Mouse (Mus musculus) ovary, adult 10 weeks (tissue): ENCODE results near the gene Serpinb5. TPM values are rescaled to one million over a fixed set of nuclear protein-coding genes. Genes with fewer than 3 reads are reported as not detected.

Source experiments
- polyA plus RNA-seq: library from polyadenylated mRNA; stranded (reverse); fragments of 350-450 nt; fragmentation: Illumina TruSeq; extraction: RNeasy Lipid Tissue Mini Kit (QIAGEN cat#74804); gene quantifications from one replicate; pipeline ENCODE4 v1.2.3, GENCODE M21; 2014

Gene Serpinb5
- 0.88 TPM for polyA plus RNA-seq

DNA sequence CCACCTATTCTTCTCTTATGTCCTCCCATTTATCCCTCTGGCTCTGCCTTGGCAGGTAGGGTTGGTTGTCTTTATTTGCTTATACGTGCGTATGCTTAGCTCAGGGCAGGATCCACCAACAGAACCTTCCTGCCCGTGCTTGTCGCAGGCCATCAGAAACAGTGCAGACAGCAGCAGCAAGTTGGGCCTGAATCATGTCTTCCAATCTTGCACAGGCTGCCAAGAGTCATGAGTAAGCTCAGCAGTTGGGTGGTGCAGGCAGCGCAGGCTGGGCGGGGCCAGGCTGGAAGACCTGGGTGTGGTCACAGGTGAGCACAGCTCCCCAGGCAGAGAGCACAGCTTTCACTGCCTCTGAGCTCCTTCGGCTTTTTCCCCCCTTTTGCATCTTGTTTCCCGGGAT lies at the start of gene Serpinb5:
Gene Serpinb5 (plus strand): TSS at position 327 of the 400 bp plus-strand sequence.

Other genes starting within 250 kb of the Serpinb5 start
- 23.1 TPM for gene Bcl2, start 146.9 kb upstream of the Serpinb5 start, polyA plus RNA-seq
- 19.8 TPM for gene Kdsr, start 101.4 kb upstream of the Serpinb5 start, polyA plus RNA-seq
- 185 TPM for gene Vps4b, start 64.4 kb upstream of the Serpinb5 start, polyA plus RNA-seq
- 2.4 TPM for gene Serpinb12, start 73.3 kb downstream of the Serpinb5 start, polyA plus RNA-seq
- not detected for gene Serpinb13, start 119.8 kb downstream of the Serpinb5 start, polyA plus RNA-seq
- gene Serpinb3a, start 191.1 kb downstream of the Serpinb5 start, polyA plus RNA-seq: not detected
- not detected for gene Serpinb3d, start 222.3 kb downstream of the Serpinb5 start, polyA plus RNA-seq